Mouse (Mus musculus): ENCODE measurements around the gene Aldh6a1.

- TF ChIP-seq POLR2A (IDR thresholded peaks at IDR 0.05; ENCODE audit: borderline replicate concordance, extremely low read depth, low read depth, low read length) (no peak), CTCF (IDR thresholded peaks at IDR 0.05; ENCODE audit: insufficient read depth, low read length) (no peak)
Measured at GRCm38 (mm10) chr12:84456911-84457310, 6.1 kb upstream of the Aldh6a1 start.
